Mouse (Mus musculus): ENCODE measurements around the gene Vmn1r239-ps. TPM values are rescaled to one million over a fixed set of nuclear protein-coding genes. Genes with fewer than 3 reads are reported as not detected.
"Not testable (repeated sequence)": the region's sequence is repeated elsewhere in the genome, so short reads cannot be mapped to it uniquely, and the experiment has no call there.

The Vmn1r239-ps gene
- total RNA-seq (2021): not detected

DNA sequence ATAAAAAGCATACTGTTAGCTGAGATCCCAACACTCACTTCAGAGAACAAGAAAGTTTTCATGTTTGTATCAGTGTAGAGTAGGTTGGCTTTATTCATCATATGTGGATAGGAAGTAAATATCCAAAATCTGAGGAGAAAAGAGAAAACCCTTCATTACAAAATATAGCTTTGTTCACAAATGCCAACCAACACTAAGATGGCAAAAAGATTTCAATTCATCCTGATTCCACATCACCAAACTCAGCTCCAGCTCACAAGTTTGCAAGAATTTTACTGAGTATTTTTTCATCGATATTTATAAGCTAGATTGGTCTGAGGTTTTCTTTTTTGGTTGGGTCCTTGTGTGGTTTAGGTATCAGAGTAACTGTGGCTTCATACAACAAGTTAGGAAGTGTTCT is at the start of gene Vmn1r239-ps:
TSS of gene Vmn1r239-ps (minus strand) at position 101 of the 400 bp plus-strand sequence.
- DNase-seq (ENCODE audit: low spot score); intact Hi-C loops (cut with DNase I): not testable (repeated sequence)

DNA sequence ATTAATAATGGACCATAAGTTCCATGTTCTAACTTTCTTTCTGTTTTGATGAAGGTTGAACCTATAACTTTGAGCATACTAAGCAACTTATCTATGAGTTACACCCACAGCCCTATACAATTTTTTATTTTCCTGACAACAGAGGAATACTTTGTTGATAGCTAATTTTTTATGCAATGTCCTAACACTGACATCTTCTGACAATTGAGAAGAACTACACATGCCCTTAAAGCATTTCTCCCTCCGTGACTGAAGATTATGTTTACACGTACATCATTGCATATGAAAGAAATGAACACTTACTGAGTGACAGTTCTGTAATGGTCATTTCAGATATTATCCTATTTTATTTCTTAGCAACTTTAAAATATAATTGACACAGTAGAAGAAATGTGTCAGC is 36.0 kb upstream of the Vmn1r239-ps start:
- intact Hi-C loops (cut with DNase I): loop anchor here (5.0 to 10.0 kb wide), 2 partner anchors 375 to 422 kb away; no protein-coding TSS in a partner anchor

DNA sequence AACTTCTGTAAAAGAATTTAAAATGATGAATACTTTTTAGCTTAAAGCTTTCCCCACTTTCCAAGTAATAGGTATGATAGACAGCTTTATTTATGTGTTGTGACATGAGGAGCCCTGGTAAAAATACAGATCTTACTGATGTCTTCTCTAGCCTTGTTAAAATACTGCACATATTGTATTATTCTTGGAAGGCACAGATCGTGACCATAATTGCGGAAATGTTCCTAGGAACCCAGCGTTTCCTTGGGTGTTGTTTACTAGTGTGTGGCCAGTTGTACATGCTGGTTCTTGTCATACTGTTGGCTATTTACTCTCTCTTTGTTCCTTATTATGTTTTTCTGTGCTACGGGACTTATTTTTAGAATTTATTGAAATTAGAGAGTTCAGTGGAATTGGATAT is 10.1 kb downstream of the Vmn1r239-ps start:
- DNase-seq (ENCODE audit: low spot score): no peak
- intact Hi-C loops (cut with DNase I): no loop called here

More for the DNA sequence above, 36.0 kb upstream of the Vmn1r239-ps start:
- DNase-seq (ENCODE audit: low spot score): no peak

DNA sequence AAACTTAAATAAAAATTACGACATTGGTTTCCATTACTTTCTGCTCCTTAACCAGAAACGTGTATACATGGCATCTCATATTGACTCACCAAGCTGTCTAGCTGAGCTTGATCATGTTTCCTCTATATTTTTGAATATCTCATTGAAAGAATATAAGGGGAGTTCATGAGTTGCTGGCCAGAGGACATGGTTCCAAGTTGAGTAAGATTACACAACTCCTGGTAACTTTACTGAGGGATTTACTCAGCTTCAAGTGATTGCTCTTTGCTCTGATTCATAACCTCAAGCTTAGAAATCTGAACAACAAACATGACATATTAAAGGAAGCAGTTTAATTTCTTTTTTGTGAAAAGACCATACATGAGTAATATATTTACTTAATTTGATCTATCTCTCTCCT is 18.1 kb downstream of the Vmn1r239-ps start:
- no peak for DNase-seq (ENCODE audit: low spot score)
- intact Hi-C loops (cut with DNase I): no loop called here

DNA sequence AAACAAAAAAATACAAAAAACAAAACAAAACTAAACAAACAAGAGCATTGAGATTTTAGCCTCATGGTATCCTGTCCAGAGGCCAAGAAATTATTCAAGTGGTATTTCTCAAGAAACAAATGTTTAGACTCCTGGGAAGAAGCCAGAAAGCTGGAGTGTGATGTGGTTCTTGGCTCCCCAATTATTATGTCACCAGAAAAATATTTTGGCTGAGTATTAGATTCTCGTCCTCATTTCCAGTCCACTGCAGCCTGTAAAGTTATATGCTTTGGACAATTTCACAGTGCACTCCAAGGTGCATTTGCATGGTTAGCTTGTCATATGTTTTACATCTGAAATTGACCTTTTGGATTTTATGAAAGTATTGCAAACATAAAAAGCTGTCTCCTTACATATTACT is 23.8 kb downstream of the Vmn1r239-ps start:
- DNase-seq (ENCODE audit: low spot score): no peak

DNA sequence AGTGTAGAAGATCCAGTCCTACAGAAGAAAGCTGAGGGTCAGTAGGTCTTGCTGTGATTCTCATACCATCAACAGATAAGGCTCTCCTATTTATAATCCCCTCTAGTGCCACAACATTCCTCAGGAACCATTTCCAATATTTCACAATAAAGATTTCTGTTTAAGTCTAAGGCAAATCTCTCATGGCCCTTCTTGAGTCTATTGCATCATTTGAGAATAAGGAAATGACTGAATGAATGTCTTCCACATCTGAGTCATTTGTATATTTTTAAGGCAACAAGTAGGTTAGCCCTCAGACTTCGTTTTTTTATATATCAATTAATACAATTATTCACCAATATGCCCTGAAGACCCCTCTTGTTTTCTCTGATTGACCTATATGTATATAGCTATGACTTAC is 24.4 kb downstream of the Vmn1r239-ps start, which contains the start of gene Il13ra2:
TSS of gene Il13ra2 (minus strand) at position 64 of the 400 bp plus-strand sequence.
- intact Hi-C loops (cut with DNase I): no loop called here
- DNase-seq (ENCODE audit: low spot score): no peak

More for the DNA sequence above, 23.8 kb downstream of the Vmn1r239-ps start:
- intact Hi-C loops (cut with DNase I): no loop called here

Other genes with a start within 250 kb of the Vmn1r239-ps start
- gene Il13ra2, start 24.5 kb downstream of the Vmn1r239-ps start, total RNA-seq (2021): not detected
- gene Lrch2, start 100.4 kb upstream of the Vmn1r239-ps start, total RNA-seq (2021): 1 to 10 TPM; 1.7 to 2.2 TPM